ENCODE assay signal across 8 mouse cellular contexts in the genomic region with DNA sequence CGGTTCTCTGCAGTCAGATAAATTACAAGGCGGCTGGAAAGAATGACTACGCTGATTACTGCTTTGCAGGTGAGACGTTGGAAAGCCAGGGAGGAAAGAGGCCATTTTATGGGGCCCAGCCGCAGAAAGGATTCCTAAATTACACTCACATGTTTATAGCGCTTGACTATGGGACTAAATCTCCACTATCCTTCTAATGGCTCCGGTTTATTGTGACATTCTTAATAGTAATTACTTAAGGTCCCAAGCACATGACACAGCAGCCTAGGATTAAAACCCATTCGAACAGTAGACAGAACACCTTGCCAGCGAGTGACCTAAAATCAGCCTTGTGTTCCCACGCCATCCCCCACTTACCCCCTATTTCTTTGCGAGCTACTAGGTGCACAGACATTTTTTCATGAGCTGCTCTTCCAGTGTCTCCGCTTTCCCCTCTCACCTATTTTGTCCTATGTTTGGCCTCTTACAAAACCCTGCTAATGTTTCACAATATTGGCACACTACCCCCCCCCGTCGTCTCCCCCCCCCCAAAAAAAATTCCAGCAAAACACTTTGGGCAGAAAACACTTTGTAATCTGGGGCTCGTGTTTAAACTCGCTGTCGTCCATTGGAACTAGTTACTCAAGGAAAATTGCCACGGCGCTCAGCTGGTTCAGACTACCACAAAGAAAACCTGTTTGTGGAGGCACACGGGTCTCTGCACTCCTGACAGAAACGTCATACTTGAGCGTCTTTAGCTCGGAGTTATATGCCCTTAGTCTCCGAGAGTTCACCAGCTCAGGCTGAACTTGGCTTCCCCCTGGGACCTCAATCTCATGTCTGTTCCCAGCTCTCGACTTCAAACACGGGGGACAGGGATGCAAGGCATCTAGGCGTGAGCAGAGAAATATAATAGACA.
DNase-seq lines count a peak whose midpoint lies in the region; ATAC-seq and TF ChIP-seq lines count a peak whose summit lies in the region.

No protein-coding gene starts in this region.

- peaks cover 9% of the 10 kb centered on the region for H3K27me3 ChIP-seq in forebrain, embryonic 13.5 days
- H3K27me3 ChIP-seq in kidney, embryonic 15.5 days, result no peaks in the 10 kb centered on the region
- peaks cover 51% of the 10 kb centered on the region for H3K27me3 ChIP-seq in midbrain, embryonic 12.5 days

- WGBS in forebrain, embryonic 13.5 days, result 23% methylated on average over 27 of the region's 27 CpGs
- 21% methylated on average over 27 of the region's 27 CpGs for WGBS in kidney, embryonic 15.5 days
- 18% methylated on average over 27 of the region's 27 CpGs for whole genome bisulfite sequencing in midbrain, embryonic 12.5 days

- H3K4me2 ChIP-seq in forebrain, embryonic 13.5 days, result peak overlapping the region; percentile 55
- H3K4me2 ChIP-seq in kidney, embryonic 15.5 days, result peak overlapping the region; percentile 59
- peak overlapping the region; percentile 49 for H3K4me2 ChIP-seq in midbrain, embryonic 12.5 days (replicated peaks)

- peak overlapping the region; percentile 36; the same call in 1 of the 2 replicates for H3K4me3 ChIP-seq in layer of hippocampus, adult 2 months
- peak overlapping the region; percentile 29 for H3K4me3 ChIP-seq in forebrain, embryonic 13.5 days
- H3K4me3 ChIP-seq in kidney, embryonic 15.5 days (replicated peaks), result peak overlapping the region; percentile 37
- peak overlapping the region; percentile 25 for H3K4me3 ChIP-seq in midbrain, embryonic 12.5 days

- peak; percentile 29 for ATAC-seq in forebrain, embryonic 13.5 days
- peak; percentile 43 for ATAC-seq in kidney, embryonic 15.5 days (replicated peaks; ENCODE audit: low FRiP score)
- peak; percentile 7; the same call in 1 of the 2 replicates for ATAC-seq in midbrain, embryonic 12.5 days (ENCODE audit: low FRiP score, low read depth)

- no peak for TF ChIP-seq CTCF in layer of hippocampus, adult 2 months (conservative IDR thresholded peaks at IDR 0.05)

- no peaks in the 10 kb centered on the region for H3K36me3 ChIP-seq in forebrain, embryonic 13.5 days (ENCODE audit: poor library complexity, severe bottlenecking)
- no peaks in the 10 kb centered on the region for H3K36me3 ChIP-seq in kidney, embryonic 15.5 days
- no peaks in the 10 kb centered on the region for H3K36me3 ChIP-seq in midbrain, embryonic 12.5 days

- no peak for DNase-seq in layer of hippocampus, adult 2 months (ENCODE audit: low spot score in 2 of 2)
- DNase-seq in layer of hippocampus, postnatal 14 days (ENCODE audit: low spot score in 2 of 2), result no peak
- no peak for DNase-seq in ovary, postnatal 10 days (ENCODE audit: low spot score)
- DNase-seq in layer of hippocampus, postnatal 10 days (ENCODE audit: low spot score in 2 of 2), result no peak
- no peak for DNase-seq in B cell, adult 2 months

- no peaks in the 10 kb centered on the region for H3K9me3 ChIP-seq in forebrain, embryonic 13.5 days (replicated peaks)
- no peaks in the 10 kb centered on the region for H3K9me3 ChIP-seq in kidney, embryonic 15.5 days (replicated peaks)
- H3K9me3 ChIP-seq in midbrain, embryonic 12.5 days, result no peaks in the 10 kb centered on the region

- no peak overlapping the region for H3K27ac ChIP-seq in layer of hippocampus, adult 2 months
- no peak overlapping the region for H3K27ac ChIP-seq in forebrain, embryonic 13.5 days
- no peak overlapping the region for H3K27ac ChIP-seq in kidney, embryonic 15.5 days
- H3K27ac ChIP-seq in midbrain, embryonic 12.5 days (replicated peaks), result no peak overlapping the region

- H3K9ac ChIP-seq in forebrain, embryonic 13.5 days, result peak overlapping the region; percentile 37; the same call in 1 of the 2 replicates
- H3K9ac ChIP-seq in kidney, embryonic 15.5 days, result no peak overlapping the region
- H3K9ac ChIP-seq in midbrain, embryonic 12.5 days (replicated peaks), result no peak overlapping the region

- H3K4me1 ChIP-seq in forebrain, embryonic 13.5 days, result peaks cover 31% of the 10 kb centered on the region
- H3K4me1 ChIP-seq in kidney, embryonic 15.5 days, result peaks cover 51% of the 10 kb centered on the region
- H3K4me1 ChIP-seq in midbrain, embryonic 12.5 days, result peaks cover 66% of the 10 kb centered on the region
